In genomic region chr10:101681437-101681912, GRCm38 (mm10) we compare ENCODE assay signal across 10 mouse cellular contexts. TPM values are rescaled to one million over a fixed set of nuclear protein-coding genes. Genes with fewer than 3 reads are reported as not detected.
DNase-seq lines count a peak whose midpoint lies in the region; ATAC-seq and TF ChIP-seq lines count a peak whose summit lies in the region.
"Had no signal": no experiment of that assay in that cellular context is flagged by ENCODE, and none has a peak within 500 bp of the region (broad histone marks: within the 10 kb centered on the region; RNA-seq: fewer than 3 reads in every experiment).

TSS of gene Mgat4c (plus strand) at chr10:101681487.

- H3K9me3 ChIP-seq in hindbrain, embryonic 16.5 days (ENCODE audit: control insufficient read depth, low read length), result no peaks in the 10 kb centered on the region

- intact Hi-C loops in left cerebral cortex, postnatal 25 days (cut with DNase I), result loop anchor here (5.0 kb wide), 1 partner anchor 939 kb away; no protein-coding TSS in a partner anchor

- TF ChIP-seq CTCF in testis, adult 2 months (IDR thresholded peaks at IDR 0.05; ENCODE audit: control insufficient read depth, insufficient read depth, insufficient replicate concordance, low read depth, low read length), result no peak

- peak within 1 kb of the TSS; percentile 48 for H3K4me2 ChIP-seq in hindbrain, embryonic 16.5 days (ENCODE audit: low read length)

- 33% methylated on average over 6 of the region's 6 CpGs for WGBS in hindbrain, embryonic 16.5 days

- no peaks in the 10 kb centered on the region for H3K4me1 ChIP-seq in testis, adult 2 months (ENCODE audit: control insufficient read depth, insufficient read depth, low read length)
- no peaks in the 10 kb centered on the region for H3K4me1 ChIP-seq in hindbrain, embryonic 16.5 days (ENCODE audit: control insufficient read depth, insufficient read depth, low read depth, low read length)

- no peak within 1 kb of the TSS for H3K4me3 ChIP-seq in testis, adult 2 months (ENCODE audit: control insufficient read depth, low read depth, low read length)
- peak within 1 kb of the TSS; percentile 36 for H3K4me3 ChIP-seq in hindbrain, embryonic 16.5 days (ENCODE audit: low read length)
- H3K4me3 ChIP-seq: myocyte had no signal

- H3K9ac ChIP-seq in hindbrain, embryonic 16.5 days (ENCODE audit: low read depth, low read length), result peak within 1 kb of the TSS; percentile 35

- no peaks in the 10 kb centered on the region for H3K27me3 ChIP-seq in testis, adult 2 months (ENCODE audit: control insufficient read depth, insufficient read depth, low read length)
- no peaks in the 10 kb centered on the region for H3K27me3 ChIP-seq in hindbrain, embryonic 16.5 days (replicated peaks; ENCODE audit: control insufficient read depth, insufficient read depth, low read length)

- H3K27ac ChIP-seq in testis, adult 2 months (ENCODE audit: control insufficient read depth, insufficient read depth, low read depth, low read length), result no peak within 1 kb of the TSS
- peak within 1 kb of the TSS; percentile 49 for H3K27ac ChIP-seq in hindbrain, embryonic 16.5 days (ENCODE audit: low read depth, low read length)

- TF ChIP-seq POLR2A in testis, adult 2 months (IDR thresholded peaks at IDR 0.05; ENCODE audit: control insufficient read depth, low read depth, low read length), result no peak

- peak; percentile 91 for ATAC-seq in hindbrain, embryonic 16.5 days
- no peak for ATAC-seq in CD4-positive, CD25-positive, alpha-beta regulatory T cell, adult 4 months

- H3K36me3 ChIP-seq in testis, adult 2 months (ENCODE audit: control insufficient read depth, insufficient read depth, low read length), result no peaks in the 10 kb centered on the region
- no peaks in the 10 kb centered on the region for H3K36me3 ChIP-seq in hindbrain, embryonic 16.5 days (ENCODE audit: control insufficient read depth, insufficient read depth, low read length)

- no peak for DNase-seq in testis, postnatal 10 days (ENCODE audit: low spot score)
- peak; percentile 56 to 90 for DNase-seq in left cerebral cortex, postnatal 25 days (ENCODE audit: low spot score in 2 of 2)
- peak; percentile 92 for DNase-seq in telencephalon, adult 2 months (ENCODE audit: low read depth, low spot score)
- no peak for DNase-seq in urinary bladder, postnatal 25 days (ENCODE audit: low spot score)
- DNase-seq in thymus, postnatal 25 days, result no peak
- DNase-seq: kidney, adult 9 months had no signal

RNA-seq across cellular contexts. Expression of gene Mgat4c, which starts in this region (rescaled TPM):
- polyA plus RNA-seq in testis, adult 2 months (2012; rRNA removed), result 50.0 and 89.0 TPM in 2 replicates
- 51.3 and 64.4 TPM in 2 replicates for polyA plus RNA-seq in hindbrain, embryonic 16.5 days (2015; fragmentation: Nextera tagmentation; extraction: Ambion mirVana)
- 10 to 100 TPM; 17.4 to 17.8 TPM for total RNA-seq in left cerebral cortex, postnatal 25 days (2021)
- polyA plus RNA-seq in CD4-positive, CD25-positive, alpha-beta regulatory T cell, adult 4 months (2017; shearing (Covaris generic)), result not detected
- polyA plus RNA-seq: myocyte had no signal

Comparison
In these comparisons a context has a peak if more than half of its experiments do, and no peak if none do; other contexts are left out.
1. RNA of gene Mgat4c (polyA plus RNA-seq): 50.0 to 89.0 TPM in testis, adult 2 months and 51.3 to 64.4 TPM in hindbrain, embryonic 16.5 days; not detected in CD4-positive, CD25-positive, alpha-beta regulatory T cell, adult 4 months; every median in the first group is over 10 times any median in the second.
2. DNase-seq: peak in left cerebral cortex, postnatal 25 days (2 of 2) and telencephalon, adult 2 months (single experiment); none in testis, postnatal 10 days (single experiment), urinary bladder, postnatal 25 days (single experiment) and thymus, postnatal 25 days (single experiment).